Mouse (Mus musculus) urinary bladder, postnatal 10 days (tissue): Measurements from ENCODE around the gene Fam186b.

Experiments
- DNase-seq: peaks from one replicate; pipeline ENCODE4 v3.0.0; 2022; ENCODE audit warnings: low spot score

Fam186b gene

GRCm38 (mm10) chr15:99224208-99224911 lies 71.3 kb downstream of the Fam186b start, which contains the start of gene Kcnh3:
Gene Kcnh3, plus strand, starts transcription at chr15:99224861.
- DNase-seq = no peak

- DNase-seq = no peak
These were observed 72.0 kb downstream of the Fam186b start for GRCm38 (mm10) chr15:99223585-99224207.

GRCm38 (mm10) chr15:99222794-99223584 lies 72.7 kb downstream of the Fam186b start:
- DNase-seq = no peak

- no peak for DNase-seq
These were observed 74.3 kb downstream of the Fam186b start for GRCm38 (mm10) chr15:99221315-99221952.
